Mouse (Mus musculus) hindbrain, embryonic 14.5 days (tissue): Measurements from ENCODE around the gene Fam155a. TPM values are rescaled to one million over a fixed set of nuclear protein-coding genes. Genes with fewer than 3 reads are reported as not detected.

Experiments
- ATAC-seq: fragments of 200-750 bp; cut with Nextera tagmentation; 2 replicates; pipeline ENCODE4 v1.8.0; 2017; ENCODE audit warnings: moderate number of reproducible peaks, mild to moderate bottlenecking, moderate TSS enrichment, moderate library complexity; ENCODE audit not compliant: low FRiP score
- DNase-seq: peaks from one replicate; pipeline ENCODE4 v3.0.0-alpha.2; 2015; ENCODE audit warnings: low spot score
- H3K27ac ChIP-seq: fragments of 300-500 bp; sonication (generic); 2 replicates; pipeline ENCODE4 v1.5.1; 2014; ENCODE audit warnings: mild to moderate bottlenecking, moderate library complexity
- H3K27me3 ChIP-seq: fragments of 300-500 bp; sonication (generic); 2 replicates; pipeline ENCODE4 v1.6.1; 2014; ENCODE audit warnings: mild to moderate bottlenecking, low read length, mixed read lengths; ENCODE audit not compliant: control insufficient read depth, insufficient read depth
- H3K36me3 ChIP-seq: fragments of 300-500 bp; sonication (generic); replicated peaks from 2 replicates; pipeline ENCODE4 v1.6.1; 2014; ENCODE audit not compliant: control insufficient read depth, insufficient read depth
- H3K4me1 ChIP-seq: fragments of 300-500 bp; sonication (generic); replicated peaks from 2 replicates; pipeline ENCODE4 v1.6.1; 2014; ENCODE audit warnings: antibody characterized with exemption, low read length, mixed read lengths; ENCODE audit not compliant: control insufficient read depth, insufficient read depth
- H3K4me2 ChIP-seq: fragments of 300-500 bp; sonication (generic); replicated peaks from 2 replicates; pipeline ENCODE4 v1.6.1; 2014; ENCODE audit warnings: mild to moderate bottlenecking, moderate library complexity
- H3K4me3 ChIP-seq: fragments of 300-500 bp; sonication (generic); replicated peaks from 2 replicates; pipeline ENCODE4 v1.5.1; 2014; ENCODE audit warnings: mild to moderate bottlenecking, low read length
- H3K9ac ChIP-seq: fragments of 300-500 bp; sonication (generic); 2 replicates; pipeline ENCODE4 v1.6.1; 2014
- H3K9me3 ChIP-seq: fragments of 300-500 bp; sonication (generic); 2 replicates; pipeline ENCODE4 v1.6.1; 2016; ENCODE audit warnings: low read length; ENCODE audit not compliant: control insufficient read depth
- WGBS: fragments of 180-500 bp; shearing (Covaris S2); extraction: QIAGEN DNeasy Blood & Tissue Kit; methylation state at CpG from one replicate; pipeline ENCODE4 v1.1.7; 2014; 5-methylcytosine and 5-hydroxymethylcytosine counted together
- polyA plus RNA-seq: library from polyadenylated mRNA; unstranded; fragments of >200 nt; fragmentation: Nextera tagmentation; extraction: Ambion mirVana; gene quantifications from 2 replicates; pipeline ENCODE4 v1.2.1, GENCODE M21; 2014

The Fam155a gene
- polyA plus RNA-seq, 1 experiment from 2014 or later, result 28.7 TPM

- ATAC-seq (no peak), DNase-seq (no peak)
- H3K9me3 ChIP-seq, result no peaks in the 10 kb centered on the region
- H3K4me1 ChIP-seq, result 0 out of 2 replicates have a peak, but pooled peaks cover 4% of the 10 kb centered on the region
- no peak overlapping the region for H3K9ac ChIP-seq
- WGBS, result 60% methylated on average over 5 of the region's 5 CpGs
- H3K27ac ChIP-seq, result no peak overlapping the region
- H3K36me3 ChIP-seq, result no peaks in the 10 kb centered on the region
- H3K4me3 ChIP-seq, result no peak overlapping the region
- no peaks in the 10 kb centered on the region for H3K27me3 ChIP-seq
- H3K4me2 ChIP-seq, result no peak overlapping the region
These were observed 299.7 kb downstream of the Fam155a start for GRCm38 (mm10) chr8:9471290-9471689.

DNA sequence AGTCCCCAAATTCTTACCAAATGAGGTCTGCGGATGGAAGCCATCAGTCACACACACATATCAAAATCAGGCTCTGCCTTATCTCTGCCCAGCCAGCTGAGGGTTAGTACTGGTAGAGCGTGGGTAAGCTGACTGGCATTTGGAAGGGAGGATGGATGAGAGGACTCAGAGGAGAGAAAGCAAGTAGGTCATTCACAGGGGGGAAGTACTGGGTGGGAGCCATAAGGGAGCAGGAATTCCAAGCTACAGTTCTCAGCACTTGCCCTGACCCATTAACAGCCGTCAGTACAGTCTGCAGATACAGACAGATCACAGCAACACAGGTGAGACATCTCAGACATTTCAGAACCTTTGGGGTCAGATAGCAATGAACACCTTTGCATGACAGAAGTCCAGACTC is 300.8 kb downstream of the Fam155a start:
- H3K36me3 ChIP-seq, result no peaks in the 10 kb centered on the region
- no peak overlapping the region for H3K4me3 ChIP-seq
- H3K4me1 ChIP-seq, result 0 out of 2 replicates have a peak, but pooled peaks cover 4% of the 10 kb centered on the region
- no peak for DNase-seq
- WGBS, result 79% methylated on average over 3 of the region's 3 CpGs
- no peak for ATAC-seq
- no peaks in the 10 kb centered on the region for H3K9me3 ChIP-seq
- H3K27me3 ChIP-seq, result no peaks in the 10 kb centered on the region
- H3K27ac ChIP-seq, result no peak overlapping the region
- H3K4me2 ChIP-seq, result no peak overlapping the region
- no peak overlapping the region for H3K9ac ChIP-seq

DNA sequence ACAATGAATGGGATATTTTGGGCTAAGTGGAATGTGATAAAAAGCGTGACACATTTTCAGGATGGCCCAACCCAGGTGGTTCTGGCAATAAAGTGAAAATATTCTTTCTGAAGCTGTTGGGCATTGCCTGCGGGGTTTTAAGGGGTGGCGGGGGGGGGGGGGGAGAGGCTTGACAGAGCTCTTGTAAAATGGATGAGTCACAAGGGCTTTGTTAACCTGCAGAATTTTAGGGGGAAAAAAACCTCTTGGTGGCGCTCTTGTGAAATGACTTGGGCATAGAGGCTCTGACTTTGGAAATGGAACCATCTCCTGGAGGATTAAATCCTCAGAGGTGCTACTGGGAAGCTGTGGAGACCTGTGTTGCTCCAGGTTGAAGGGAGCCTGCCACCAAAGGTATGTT is 309.9 kb downstream of the Fam155a start:
- Histone ChIP-seq H3K27me3 (no peaks in the 10 kb centered on the region), H3K4me1 (no peaks in the 10 kb centered on the region), H3K4me2 (no peak overlapping the region), H3K9me3 (no peaks in the 10 kb centered on the region), H3K36me3 (no peaks in the 10 kb centered on the region), H3K27ac (no peak overlapping the region), H3K4me3 (no peak overlapping the region), H3K9ac (no peak overlapping the region)
- 78% methylated on average over 3 of the region's 4 CpGs for WGBS
- no peak for DNase-seq
- no peak for ATAC-seq

GRCm38 (mm10) chr8:9460707-9461106 is 310.3 kb downstream of the Fam155a start:
- Histone ChIP-seq H3K9me3 (no peaks in the 10 kb centered on the region), H3K27me3 (no peaks in the 10 kb centered on the region), H3K36me3 (no peaks in the 10 kb centered on the region), H3K27ac (no peak overlapping the region), H3K4me3 (no peak overlapping the region), H3K4me1 (no peaks in the 10 kb centered on the region), H3K9ac (no peak overlapping the region), H3K4me2 (no peak overlapping the region)
- DNase-seq, result no peak
- WGBS, result 87% methylated on average over 2 of the region's 2 CpGs
- ATAC-seq, result no peak

DNA sequence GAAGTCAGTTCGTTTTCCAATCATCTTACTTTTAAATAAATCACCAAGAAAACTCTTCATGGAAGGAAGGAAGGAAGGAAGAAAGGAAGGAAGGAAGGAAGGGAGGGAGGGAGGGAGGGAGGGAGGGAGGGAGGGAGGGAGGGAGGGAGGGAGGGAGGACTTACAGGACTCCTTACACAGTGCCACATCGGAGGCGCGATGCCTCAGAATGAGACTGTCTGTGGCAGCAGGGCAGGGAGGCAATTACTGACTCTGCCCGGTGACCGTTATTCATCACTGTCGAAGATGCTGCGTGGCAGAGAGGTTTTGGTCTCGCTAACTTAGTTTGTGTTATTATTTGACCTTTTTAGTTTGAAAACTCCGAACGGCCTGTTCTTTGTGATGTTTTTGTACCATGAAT is 312.3 kb downstream of the Fam155a start:
- no peak overlapping the region for H3K4me2 ChIP-seq
- H3K4me1 ChIP-seq, result no peaks in the 10 kb centered on the region
- DNase-seq (no peak), ATAC-seq (no peak)
- 61% methylated on average over 11 of the region's 11 CpGs for WGBS
- no peaks in the 10 kb centered on the region for H3K36me3 ChIP-seq
- no peak overlapping the region for H3K4me3 ChIP-seq
- no peaks in the 10 kb centered on the region for H3K27me3 ChIP-seq
- H3K27ac ChIP-seq, result no peak overlapping the region
- H3K9ac ChIP-seq, result no peak overlapping the region
- no peaks in the 10 kb centered on the region for H3K9me3 ChIP-seq

- 78% methylated on average over 4 of the region's 4 CpGs for WGBS
- H3K36me3 ChIP-seq, result no peaks in the 10 kb centered on the region
- no peak overlapping the region for H3K4me2 ChIP-seq
- no peak overlapping the region for H3K27ac ChIP-seq
- no peaks in the 10 kb centered on the region for H3K9me3 ChIP-seq
- no peak for DNase-seq
- H3K9ac ChIP-seq, result no peak overlapping the region
- no peak overlapping the region for H3K4me3 ChIP-seq
- no peaks in the 10 kb centered on the region for H3K4me1 ChIP-seq
- H3K27me3 ChIP-seq, result no peaks in the 10 kb centered on the region
- no peak for ATAC-seq
These were observed 315.8 kb downstream of the Fam155a start for GRCm38 (mm10) chr8:9455138-9455537.

DNA sequence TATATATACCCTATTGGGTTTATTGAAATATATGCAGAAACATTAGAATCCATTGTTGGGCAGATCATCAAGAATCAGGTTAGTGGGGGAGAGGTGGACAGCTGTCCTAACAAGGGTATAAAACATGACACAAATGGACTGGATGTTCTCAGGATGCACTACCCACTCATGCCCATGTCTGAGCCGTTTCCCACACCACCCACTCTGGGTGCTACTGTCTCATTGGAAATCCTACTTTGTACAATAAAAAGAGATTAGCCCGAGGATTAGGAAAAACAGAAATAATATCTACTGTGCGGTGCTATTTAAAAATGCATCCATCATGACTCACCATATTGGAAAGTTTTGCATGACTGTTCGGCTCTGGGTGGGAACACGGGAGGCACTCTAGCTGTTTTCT is 317.2 kb downstream of the Fam155a start:
- H3K4me2 ChIP-seq, result no peak overlapping the region
- ATAC-seq, result no peak

GRCm38 (mm10) chr8:9451543-9451942 is 319.4 kb downstream of the Fam155a start:
- Histone ChIP-seq H3K9me3 (no peaks in the 10 kb centered on the region), H3K4me3 (no peak overlapping the region), H3K27me3 (no peaks in the 10 kb centered on the region), H3K36me3 (no peaks in the 10 kb centered on the region), H3K4me1 (0 out of 2 replicates have a peak, but pooled peaks cover 5% of the 10 kb centered on the region), H3K4me2 (no peak overlapping the region), H3K9ac (no peak overlapping the region), H3K27ac (no peak overlapping the region)
- DNase-seq (no peak), ATAC-seq (no peak)
- 62% methylated on average over 4 of the region's 4 CpGs for WGBS

More for the DNA sequence above, 317.2 kb downstream of the Fam155a start:
- Histone ChIP-seq H3K36me3 (no peaks in the 10 kb centered on the region), H3K9me3 (no peaks in the 10 kb centered on the region), H3K27ac (no peak overlapping the region), H3K27me3 (no peaks in the 10 kb centered on the region), H3K4me3 (no peak overlapping the region), H3K4me1 (0 out of 2 replicates have a peak, but pooled peaks cover 1% of the 10 kb centered on the region), H3K9ac (no peak overlapping the region)
- WGBS, result 88% methylated on average over 5 of the region's 5 CpGs
- no peak for DNase-seq

DNA sequence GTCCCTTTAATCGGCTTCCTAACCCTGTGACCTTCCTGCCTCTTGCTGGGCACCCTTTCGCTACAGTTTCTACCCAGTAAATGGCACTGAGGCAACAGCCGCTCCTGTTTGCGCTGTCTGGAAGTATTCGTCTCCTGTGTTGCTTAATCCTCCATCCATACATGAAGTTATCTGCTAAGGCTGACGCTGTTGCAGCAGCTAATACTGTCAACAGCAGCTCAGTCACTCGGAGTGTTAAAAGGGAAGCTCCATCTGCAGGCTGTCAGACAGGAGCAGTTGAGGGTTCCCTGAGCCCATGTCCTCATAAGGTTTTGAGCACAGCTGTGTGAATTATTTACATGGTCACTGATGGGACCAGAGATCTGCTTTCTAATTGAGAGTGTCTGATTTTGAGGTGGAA is 322.3 kb downstream of the Fam155a start:
- WGBS, result 63% methylated on average over 7 of the region's 7 CpGs
- no peaks in the 10 kb centered on the region for H3K36me3 ChIP-seq
- H3K4me1 ChIP-seq, result 0 out of 2 replicates have a peak, but pooled peaks cover 5% of the 10 kb centered on the region
- H3K4me2 ChIP-seq, result no peak overlapping the region
- H3K27ac ChIP-seq, result peak overlapping the region; percentile 9; the same call in 1 of the 2 replicates
- H3K4me3 ChIP-seq, result no peak overlapping the region
- H3K27me3 ChIP-seq, result no peaks in the 10 kb centered on the region
- ATAC-seq (no peak), DNase-seq (no peak)
- no peaks in the 10 kb centered on the region for H3K9me3 ChIP-seq
- no peak overlapping the region for H3K9ac ChIP-seq

- no peak overlapping the region for H3K9ac ChIP-seq
- no peaks in the 10 kb centered on the region for H3K4me1 ChIP-seq
- no peaks in the 10 kb centered on the region for H3K9me3 ChIP-seq
- no peak overlapping the region for H3K4me2 ChIP-seq
- no peak overlapping the region for H3K4me3 ChIP-seq
- no peaks in the 10 kb centered on the region for H3K36me3 ChIP-seq
- no peak overlapping the region for H3K27ac ChIP-seq
- ATAC-seq (no peak), DNase-seq (no peak)
- WGBS, result 91% methylated on average over 4 of the region's 4 CpGs
- H3K27me3 ChIP-seq, result no peaks in the 10 kb centered on the region
These were observed 333.1 kb downstream of the Fam155a start for GRCm38 (mm10) chr8:9437822-9438221.
